Mouse (Mus musculus) hindbrain, embryonic 14.5 days (tissue): ENCODE measurements at regions not wholly inside any gene's neighbourhood (a gene's known extent, or its start where the extent isn't known, plus 50 kb on each side); places are given as distances from the start of the nearest gene placed in this dataset.
A peak's percentile ranks its signal among the peaks of the same experiment; 100 is the strongest.

Source experiments
- ATAC-seq: fragments of 200-750 bp; cut with Nextera tagmentation; 2 replicates; pipeline ENCODE4 v1.8.0; 2017; ENCODE audit warnings: moderate number of reproducible peaks, mild to moderate bottlenecking, moderate TSS enrichment, moderate library complexity; ENCODE audit not compliant: low FRiP score
- DNase-seq: peaks from one replicate; pipeline ENCODE4 v3.0.0-alpha.2; 2015; ENCODE audit warnings: low spot score
- H3K27ac ChIP-seq: fragments of 300-500 bp; sonication (generic); 2 replicates; pipeline ENCODE4 v1.5.1; 2014; ENCODE audit warnings: mild to moderate bottlenecking, moderate library complexity
- H3K27me3 ChIP-seq: fragments of 300-500 bp; sonication (generic); 2 replicates; pipeline ENCODE4 v1.6.1; 2014; ENCODE audit warnings: mild to moderate bottlenecking, low read length, mixed read lengths; ENCODE audit not compliant: control insufficient read depth, insufficient read depth
- H3K36me3 ChIP-seq: fragments of 300-500 bp; sonication (generic); replicated peaks from 2 replicates; pipeline ENCODE4 v1.6.1; 2014; ENCODE audit not compliant: control insufficient read depth, insufficient read depth
- H3K4me1 ChIP-seq: fragments of 300-500 bp; sonication (generic); replicated peaks from 2 replicates; pipeline ENCODE4 v1.6.1; 2014; ENCODE audit warnings: antibody characterized with exemption, low read length, mixed read lengths; ENCODE audit not compliant: control insufficient read depth, insufficient read depth
- H3K4me2 ChIP-seq: fragments of 300-500 bp; sonication (generic); replicated peaks from 2 replicates; pipeline ENCODE4 v1.6.1; 2014; ENCODE audit warnings: mild to moderate bottlenecking, moderate library complexity
- H3K4me3 ChIP-seq: fragments of 300-500 bp; sonication (generic); replicated peaks from 2 replicates; pipeline ENCODE4 v1.5.1; 2014; ENCODE audit warnings: mild to moderate bottlenecking, low read length
- H3K9ac ChIP-seq: fragments of 300-500 bp; sonication (generic); 2 replicates; pipeline ENCODE4 v1.6.1; 2014
- H3K9me3 ChIP-seq: fragments of 300-500 bp; sonication (generic); 2 replicates; pipeline ENCODE4 v1.6.1; 2016; ENCODE audit warnings: low read length; ENCODE audit not compliant: control insufficient read depth
- WGBS: fragments of 180-500 bp; shearing (Covaris S2); extraction: QIAGEN DNeasy Blood & Tissue Kit; methylation state at CpG from one replicate; pipeline ENCODE4 v1.1.7; 2014; 5-methylcytosine and 5-hydroxymethylcytosine counted together

DNA sequence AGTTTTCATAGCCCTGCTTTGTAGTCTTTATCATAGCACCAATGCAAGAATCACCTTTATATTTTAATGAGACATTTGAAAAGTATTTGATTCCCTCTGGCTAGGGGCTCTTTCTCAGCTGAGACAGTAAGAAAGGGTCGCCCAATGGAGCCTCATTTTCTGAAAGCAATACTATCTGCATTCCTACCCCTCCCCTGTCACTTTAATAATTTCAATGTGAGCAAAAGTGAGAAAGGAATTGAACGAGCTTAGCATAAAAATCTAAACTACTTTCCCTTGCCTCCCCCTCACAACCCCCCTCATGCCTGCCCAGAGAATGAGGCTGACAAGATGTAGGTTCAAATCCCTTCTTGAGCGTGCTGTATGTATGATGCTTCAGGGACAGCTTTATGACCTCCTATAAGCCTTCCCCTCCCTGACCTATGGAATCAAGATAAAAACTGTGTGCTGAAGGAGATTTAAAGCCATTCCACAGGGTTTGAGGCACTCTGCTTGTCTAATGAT is 266.6 kb downstream of the Fam49a start:
- DNase-seq (no peak), ATAC-seq (no peak)
- Histone ChIP-seq H3K27me3 (no peaks in the 10 kb centered on the region), H3K4me1 (peaks cover 14% of the 10 kb centered on the region; the same call in 1 of the 2 replicates), H3K27ac (peak overlapping the region; percentile 32; the same call in 1 of the 2 replicates), H3K9me3 (no peaks in the 10 kb centered on the region), H3K4me2 (no peak overlapping the region), H3K4me3 (no peak overlapping the region), H3K36me3 (no peaks in the 10 kb centered on the region), H3K9ac (no peak overlapping the region)
- WGBS = 41% methylated on average over 3 of the region's 3 CpGs

DNA sequence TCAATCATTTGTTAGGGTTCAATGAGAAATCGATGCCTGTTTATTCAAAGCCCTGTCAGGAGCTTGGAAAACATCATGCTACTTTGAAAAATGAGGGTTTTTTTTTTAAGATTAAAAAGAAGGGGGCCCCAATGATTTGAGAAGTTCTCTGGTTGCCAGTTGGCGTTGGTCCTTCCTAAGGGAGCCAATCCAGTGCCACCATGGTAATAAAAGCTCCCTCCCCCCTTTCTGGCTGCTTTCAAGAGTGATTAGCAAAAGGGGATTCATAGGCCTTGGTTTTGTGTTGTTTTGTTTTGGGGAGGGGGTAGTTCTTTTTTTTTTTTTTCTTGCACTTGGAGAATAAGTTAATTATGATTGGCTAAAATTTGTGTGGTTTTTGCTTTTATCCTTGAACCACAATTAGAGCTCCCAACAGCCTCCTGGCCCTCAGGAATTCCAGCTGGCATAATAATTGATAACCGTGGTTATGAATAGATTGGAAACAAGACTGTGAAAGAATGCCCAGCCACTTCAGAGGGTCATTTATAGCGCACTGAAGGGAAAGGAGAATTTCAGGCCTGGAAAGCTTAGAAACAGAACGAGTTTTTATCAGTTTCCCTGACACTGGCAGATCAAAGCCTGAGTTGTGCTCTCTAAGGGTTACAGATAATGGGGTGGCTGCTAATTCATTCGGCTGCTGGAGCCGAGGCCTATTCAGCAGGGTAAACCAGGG is 266.0 kb downstream of the Fam49a start:
- 23% methylated on average over 7 of the region's 7 CpGs for WGBS
- DNase-seq = peak; percentile 32
- ATAC-seq = no peak; the same call in 1 of the 2 replicates
- Histone ChIP-seq H3K4me1 (peaks cover 14% of the 10 kb centered on the region; the same call in 1 of the 2 replicates), H3K27ac (no peak overlapping the region), H3K4me3 (no peak overlapping the region), H3K36me3 (no peaks in the 10 kb centered on the region), H3K9me3 (no peaks in the 10 kb centered on the region), H3K9ac (no peak overlapping the region), H3K27me3 (no peaks in the 10 kb centered on the region), H3K4me2 (no peak overlapping the region)

DNA sequence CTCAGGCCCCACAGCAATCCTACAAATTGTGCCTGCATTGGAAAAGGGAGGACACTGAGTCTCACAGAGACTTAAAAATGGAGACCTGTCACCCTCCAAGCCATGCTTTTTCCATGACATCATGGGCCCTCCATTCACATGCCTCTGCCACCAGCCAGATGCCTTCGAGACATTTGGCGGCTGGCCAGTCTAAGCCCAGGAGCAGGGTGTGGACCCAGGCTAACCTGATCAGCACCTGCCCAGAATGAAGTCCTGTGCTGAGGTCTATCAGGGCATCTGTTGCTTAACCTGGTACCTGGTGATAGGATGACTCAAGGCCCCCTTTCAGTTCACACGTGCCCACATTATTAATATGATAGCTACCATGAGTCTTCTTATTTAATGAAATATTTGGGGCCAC is 265.4 kb downstream of the Fam49a start:
- ATAC-seq = 0 out of 2 replicates have a peak, but pooled peaks have one; percentile 48
- Histone ChIP-seq H3K9me3 (no peaks in the 10 kb centered on the region), H3K4me1 (peaks cover 14% of the 10 kb centered on the region; the same call in 1 of the 2 replicates), H3K4me2 (no peak overlapping the region), H3K4me3 (no peak overlapping the region), H3K27me3 (no peaks in the 10 kb centered on the region), H3K9ac (no peak overlapping the region), H3K36me3 (no peaks in the 10 kb centered on the region), H3K27ac (no peak overlapping the region)
- 67% methylated on average over 3 of the region's 3 CpGs for WGBS
- no peak for DNase-seq

DNA sequence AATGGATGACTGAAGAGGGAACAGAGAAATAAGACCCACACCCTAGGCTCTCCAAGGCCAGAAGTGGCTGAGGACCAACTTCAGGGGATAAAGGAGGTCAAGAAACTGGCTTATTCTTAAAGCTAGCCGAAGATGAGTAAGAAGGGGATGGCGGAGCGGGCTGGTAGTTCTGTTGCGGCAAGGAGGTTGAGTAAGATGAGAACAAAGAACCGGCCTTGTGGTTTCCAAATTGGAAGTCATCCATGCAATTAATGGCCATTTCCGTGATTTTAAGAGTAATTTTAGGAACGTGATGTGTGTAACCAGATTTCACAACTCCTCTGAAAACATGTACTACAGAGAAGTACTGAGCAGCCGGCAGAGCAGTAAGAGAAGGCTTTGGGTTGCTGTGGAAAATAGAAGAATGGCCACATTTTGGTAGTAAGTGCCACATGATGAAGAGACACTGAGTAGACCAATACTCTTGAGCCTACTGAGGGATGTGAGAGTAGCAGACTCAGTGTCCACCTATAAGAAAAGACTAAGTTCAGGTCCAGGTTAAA is 258.4 kb downstream of the Fam49a start:
- no peaks in the 10 kb centered on the region for H3K36me3 ChIP-seq
- H3K4me1 ChIP-seq = no peaks in the 10 kb centered on the region
- 95% methylated on average over 8 of the region's 8 CpGs for WGBS
- H3K9me3 ChIP-seq = no peaks in the 10 kb centered on the region
- H3K27me3 ChIP-seq = no peaks in the 10 kb centered on the region
- H3K4me2 ChIP-seq = no peak overlapping the region
- ATAC-seq (no peak), DNase-seq (no peak)
- H3K9ac ChIP-seq = no peak overlapping the region
- no peak overlapping the region for H3K27ac ChIP-seq
- H3K4me3 ChIP-seq = no peak overlapping the region

DNA sequence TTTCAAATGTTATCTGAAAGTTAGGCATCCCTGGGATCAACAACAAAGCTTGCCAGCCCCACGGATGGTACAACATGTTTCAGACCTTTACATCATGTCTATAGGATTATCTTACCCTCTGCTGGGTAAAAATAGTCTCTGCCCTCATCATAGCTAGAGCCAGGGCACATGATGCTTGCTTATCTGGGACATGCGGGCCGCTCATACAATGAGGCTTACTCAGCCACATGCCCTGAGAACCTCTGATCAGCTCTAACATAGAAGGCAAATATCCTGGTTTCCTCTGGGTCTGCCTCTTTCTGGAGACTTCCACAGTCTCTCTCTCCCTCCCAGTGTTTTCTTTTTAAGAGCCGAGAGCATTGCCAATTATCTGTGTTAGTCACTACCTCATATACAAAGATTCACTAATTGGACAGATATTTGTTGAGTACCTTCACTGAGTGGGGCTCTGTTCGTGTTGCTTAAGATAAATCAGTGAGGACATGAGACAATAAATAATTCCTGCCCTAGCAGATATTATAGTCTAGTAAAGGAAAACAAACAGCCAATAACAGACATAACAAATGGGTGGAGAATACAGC is 256.6 kb downstream of the Fam49a start:
- H3K4me1 ChIP-seq = no peaks in the 10 kb centered on the region
- H3K9me3 ChIP-seq = no peaks in the 10 kb centered on the region
- WGBS = 73% methylated on average over 5 of the region's 5 CpGs
- H3K4me2 ChIP-seq = no peak overlapping the region
- no peak for DNase-seq
- no peaks in the 10 kb centered on the region for H3K36me3 ChIP-seq
- H3K27me3 ChIP-seq = no peaks in the 10 kb centered on the region
- H3K27ac ChIP-seq = no peak overlapping the region
- no peak for ATAC-seq
- H3K4me3 ChIP-seq = no peak overlapping the region
- no peak overlapping the region for H3K9ac ChIP-seq

DNA sequence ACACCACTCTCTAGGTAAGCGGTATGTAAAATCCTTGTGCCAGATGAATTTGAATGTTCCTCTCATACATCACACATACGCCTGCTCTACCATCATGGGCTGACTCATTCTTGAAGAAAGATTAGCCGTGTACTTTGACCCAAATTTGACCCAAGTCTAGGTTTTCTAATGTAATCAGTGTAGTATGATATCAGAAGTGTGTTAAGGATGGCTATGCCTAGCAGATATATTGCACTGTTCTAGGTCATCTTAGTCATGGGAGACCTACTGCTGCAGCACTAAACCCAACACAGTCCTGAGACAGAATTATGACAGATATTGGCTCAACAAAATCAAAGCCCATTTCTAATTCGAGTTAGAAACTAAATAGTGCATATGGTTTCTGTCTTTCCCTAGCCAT is 255.1 kb downstream of the Fam49a start:
- Histone ChIP-seq H3K4me3 (no peak overlapping the region), H3K27ac (no peak overlapping the region), H3K36me3 (no peaks in the 10 kb centered on the region), H3K9me3 (no peaks in the 10 kb centered on the region), H3K9ac (no peak overlapping the region), H3K4me1 (no peaks in the 10 kb centered on the region), H3K4me2 (no peak overlapping the region), H3K27me3 (no peaks in the 10 kb centered on the region)
- ATAC-seq (no peak), DNase-seq (no peak)
- 91% methylated on average over 4 of the region's 4 CpGs for WGBS

DNA sequence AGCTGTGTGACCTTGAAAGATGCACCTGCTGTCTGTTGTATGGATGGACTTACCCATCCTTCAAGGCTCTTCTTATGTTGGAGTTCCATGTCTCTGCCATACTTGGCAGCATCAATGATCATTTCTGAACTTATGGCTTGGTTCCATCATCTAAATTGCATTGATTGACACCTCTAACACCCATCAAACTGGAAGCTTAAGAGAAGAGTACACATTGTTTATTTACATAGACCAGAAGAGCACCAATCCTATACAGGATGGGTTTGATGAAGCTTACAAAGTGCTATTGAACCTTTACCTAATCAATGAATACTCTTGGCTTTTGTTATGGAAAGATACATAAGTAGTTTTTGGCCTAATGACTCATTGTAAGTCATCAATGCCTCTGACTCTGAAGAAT is 248.8 kb downstream of the Fam49a start:
- Histone ChIP-seq H3K27me3 (no peaks in the 10 kb centered on the region), H3K4me2 (no peak overlapping the region), H3K4me3 (no peak overlapping the region), H3K4me1 (no peaks in the 10 kb centered on the region; the same call in 1 of the 2 replicates), H3K36me3 (no peaks in the 10 kb centered on the region), H3K27ac (no peak overlapping the region), H3K9me3 (no peaks in the 10 kb centered on the region), H3K9ac (no peak overlapping the region)
- DNase-seq (no peak), ATAC-seq (no peak)

DNA sequence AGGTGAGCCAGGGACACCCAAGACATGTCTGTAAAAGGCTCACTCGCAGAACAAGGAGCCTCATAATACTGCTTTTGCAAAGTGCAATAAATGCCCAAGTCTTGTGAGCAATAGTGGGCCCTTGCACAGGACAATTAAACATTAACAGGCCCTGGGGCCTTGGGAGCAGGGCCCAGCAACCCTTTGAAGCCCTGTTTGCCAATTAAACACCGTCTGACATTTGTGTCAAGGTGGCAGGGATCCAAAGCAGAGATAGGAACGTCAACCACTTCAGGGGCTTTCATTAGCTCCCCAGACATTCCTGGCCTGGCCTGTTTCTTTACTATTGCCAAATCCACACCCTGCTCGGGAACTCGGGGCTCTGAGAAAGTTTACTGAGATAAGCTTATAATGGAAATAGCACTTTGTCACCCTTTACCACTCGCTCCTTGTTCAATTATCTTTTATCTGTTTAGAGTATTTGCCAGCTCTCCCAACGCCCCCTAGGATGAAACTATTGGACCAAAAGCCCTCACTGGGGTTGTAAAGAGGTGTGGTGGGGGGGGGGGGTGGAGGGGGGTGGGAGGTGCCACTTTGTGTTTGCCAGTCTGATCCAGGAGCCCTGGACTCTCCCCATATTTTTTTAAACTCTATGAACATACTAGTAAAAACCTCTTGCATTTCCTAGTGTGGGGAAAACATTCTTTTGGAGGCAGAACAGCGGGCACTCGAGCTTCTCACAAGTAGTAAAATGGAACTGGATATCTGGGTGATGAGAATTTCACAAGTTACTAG is 247.4 kb downstream of the Fam49a start:
- Histone ChIP-seq H3K9ac (no peak overlapping the region), H3K9me3 (0 out of 2 replicates have a peak, but pooled peaks cover 4% of the 10 kb centered on the region), H3K27ac (no peak overlapping the region), H3K4me3 (no peak overlapping the region), H3K4me1 (no peaks in the 10 kb centered on the region; the same call in 1 of the 2 replicates), H3K36me3 (no peaks in the 10 kb centered on the region), H3K27me3 (no peaks in the 10 kb centered on the region), H3K4me2 (no peak overlapping the region)
- ATAC-seq = no peak
- DNase-seq = no peak
- 57% methylated on average over 9 of the region's 9 CpGs for WGBS
